Mouse (Mus musculus) midbrain, embryonic 10.5 days (tissue): ENCODE measurements around the gene Rnf8. TPM values are rescaled to one million over a fixed set of nuclear protein-coding genes. Genes with fewer than 3 reads are reported as not detected.

ENCODE experiments used
- DNase-seq: peaks from one replicate; pipeline ENCODE4 v3.0.0-alpha.2; 2017; ENCODE audit warnings: low spot score
- H3K27ac ChIP-seq: fragments of 300-500 bp; sonication (generic); replicated peaks from 2 replicates; pipeline ENCODE4 v1.5.1; 2016; ENCODE audit warnings: mild to moderate bottlenecking
- H3K27me3 ChIP-seq: fragments of 300-500 bp; sonication (generic); 2 replicates; pipeline ENCODE4 v1.6.1; 2016; ENCODE audit warnings: low read depth, mild to moderate bottlenecking; ENCODE audit not compliant: poor library complexity, severe bottlenecking
- H3K36me3 ChIP-seq: fragments of 300-500 bp; sonication (generic); 2 replicates; pipeline ENCODE4 v1.6.1; 2016; ENCODE audit warnings: mild to moderate bottlenecking, moderate library complexity
- H3K4me1 ChIP-seq: fragments of 300-500 bp; sonication (generic); 2 replicates; pipeline ENCODE4 v1.6.1; 2016
- H3K4me3 ChIP-seq: fragments of 300-500 bp; sonication (generic); 2 replicates; pipeline ENCODE4 v1.5.1; 2016; ENCODE audit warnings: mild to moderate bottlenecking, moderate library complexity
- H3K9me3 ChIP-seq: fragments of 300-500 bp; sonication (generic); replicated peaks from 2 replicates; pipeline ENCODE4 v1.6.1; 2016; ENCODE audit warnings: mild to moderate bottlenecking
- WGBS: fragments of 180-500 bp; shearing (Covaris S2); methylation state at CpG from one replicate; pipeline ENCODE4 v1.1.7; 2016; 5-methylcytosine and 5-hydroxymethylcytosine counted together
- polyA plus RNA-seq: library from polyadenylated mRNA; unstranded; fragments of >200 nt; fragmentation: Nextera tagmentation; extraction: Ambion mirVana; gene quantifications from 2 replicates; pipeline ENCODE4 v1.2.1, GENCODE M21; 2016

Gene Rnf8
- 113 and 116 TPM in 2 replicates for polyA plus RNA-seq

DNA sequence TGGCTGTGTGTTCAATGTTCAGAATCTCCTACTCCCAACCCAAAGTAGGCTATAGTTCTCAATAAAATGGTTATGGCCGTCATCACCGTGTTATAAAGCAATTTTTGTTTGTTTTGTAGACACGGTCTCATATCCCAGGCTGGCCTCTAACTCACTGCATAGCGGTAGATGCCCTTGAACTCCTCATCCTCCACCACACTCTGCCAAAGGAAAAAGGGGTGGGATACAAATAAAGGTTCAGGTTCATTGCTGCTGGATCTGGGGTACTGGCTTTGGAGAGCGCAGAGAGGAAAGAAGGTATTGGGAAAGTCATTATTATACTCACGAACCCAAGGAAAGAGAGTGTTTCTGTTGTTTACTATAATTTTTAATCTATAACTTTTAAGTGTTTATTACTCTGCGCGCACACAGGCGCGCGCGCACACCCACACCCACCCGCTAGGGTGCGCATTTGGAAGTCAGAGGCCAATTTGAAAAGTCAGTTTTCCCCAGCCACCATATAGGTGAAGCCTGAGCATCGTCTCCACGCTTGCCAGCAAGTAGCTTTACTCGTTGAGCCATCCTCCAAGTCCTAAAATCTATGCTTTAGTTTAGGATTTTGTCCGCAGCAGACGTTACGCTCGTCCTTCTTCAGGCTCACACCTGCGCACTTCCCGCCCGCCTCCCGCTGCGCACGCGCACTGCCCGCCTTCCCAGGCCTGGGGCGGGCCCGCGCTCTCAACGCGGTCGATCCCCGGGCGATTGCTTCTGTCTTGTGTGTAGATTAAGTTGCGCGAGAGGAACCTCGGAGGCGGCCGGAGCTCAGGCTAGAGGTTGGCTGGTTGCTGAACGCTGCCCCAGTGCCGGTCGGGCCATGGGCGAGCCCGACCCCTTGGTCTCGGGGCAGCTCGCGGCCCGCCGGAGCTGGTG is at the start of gene Rnf8, which contains the start of gene Gm28043:
TSS of gene Rnf8 (plus strand) at position 676 of the 909 bp plus-strand sequence.
TSS of gene Gm28043 (plus strand) at position 762 of the 909 bp plus-strand sequence.
- H3K4me1 ChIP-seq, result peaks cover 26% of the 10 kb centered on the region
- H3K27ac ChIP-seq, result peak within 1 kb of the TSS; percentile 96
- WGBS, result 2% methylated on average over 52 of the region's 52 CpGs

GRCm38 (mm10) chr17:29565521-29565920 is 49.1 kb upstream of the Rnf8 start:
- no peaks in the 10 kb centered on the region for H3K9me3 ChIP-seq
- H3K36me3 ChIP-seq, result peaks cover 58% of the 10 kb centered on the region
- DNase-seq, result no peak
- H3K27me3 ChIP-seq, result no peaks in the 10 kb centered on the region
- H3K4me3 ChIP-seq, result no peak overlapping the region
- H3K27ac ChIP-seq, result no peak overlapping the region
- WGBS, result 97% methylated on average over 5 of the region's 5 CpGs
- H3K4me1 ChIP-seq, result no peaks in the 10 kb centered on the region

More for the DNA sequence above, at the start of gene Rnf8, which contains the start of gene Gm28043:
- Histone ChIP-seq H3K27me3 (no peaks in the 10 kb centered on the region), H3K4me3 (peak within 1 kb of the TSS; percentile 94), H3K9me3 (no peaks in the 10 kb centered on the region), H3K36me3 (peaks cover 24% of the 10 kb centered on the region)
- peak; percentile 94 for DNase-seq

GRCm38 (mm10) chr17:29568435-29568834 is 46.2 kb upstream of the Rnf8 start:
- no peak overlapping the region for H3K27ac ChIP-seq
- peaks cover 87% of the 10 kb centered on the region for H3K36me3 ChIP-seq
- no peaks in the 10 kb centered on the region for H3K9me3 ChIP-seq
- H3K4me3 ChIP-seq, result no peak overlapping the region
- 95% methylated on average over 15 of the region's 15 CpGs for WGBS
- H3K27me3 ChIP-seq, result no peaks in the 10 kb centered on the region
- no peak for DNase-seq
- no peaks in the 10 kb centered on the region for H3K4me1 ChIP-seq

- Histone ChIP-seq H3K36me3 (peaks cover 88% of the 10 kb centered on the region), H3K4me3 (no peak overlapping the region), H3K9me3 (no peaks in the 10 kb centered on the region), H3K4me1 (no peaks in the 10 kb centered on the region), H3K27me3 (no peaks in the 10 kb centered on the region), H3K27ac (no peak overlapping the region)
- 93% methylated on average over 6 of the region's 6 CpGs for WGBS
- no peak for DNase-seq
Measured at GRCm38 (mm10) chr17:29569831-29570230, 44.8 kb upstream of the Rnf8 start.

DNA sequence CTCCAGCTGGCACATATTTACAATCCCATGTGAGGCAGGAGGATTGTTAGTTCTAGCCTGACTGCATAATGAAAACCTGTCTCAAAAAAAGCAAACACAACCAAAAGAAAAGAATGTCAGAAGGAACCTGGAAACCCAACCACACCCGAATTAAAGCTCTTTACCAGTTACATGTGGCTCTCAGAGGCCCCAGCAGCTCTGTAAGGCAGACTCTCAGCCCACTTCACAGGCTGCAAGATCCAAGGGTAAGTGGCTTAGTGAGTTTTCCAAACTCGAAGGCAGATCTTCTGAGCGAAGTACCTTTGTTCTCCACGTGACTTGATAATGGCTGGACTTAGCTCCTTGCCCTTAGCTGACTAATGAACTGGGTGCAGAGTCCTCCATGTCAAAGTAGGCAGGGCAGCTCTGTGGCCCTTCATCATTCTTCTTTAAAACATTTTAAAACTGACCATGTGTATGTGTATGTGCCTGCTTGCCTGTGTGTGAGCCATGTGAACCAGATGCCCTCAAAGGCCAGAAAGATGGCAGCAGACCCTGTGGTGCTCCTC is 34.9 kb upstream of the Rnf8 start:
- H3K36me3 ChIP-seq, result peaks cover 91% of the 10 kb centered on the region
- DNase-seq, result no peak
- no peaks in the 10 kb centered on the region for H3K9me3 ChIP-seq

GRCm38 (mm10) chr17:29583569-29583968 is 31.0 kb upstream of the Rnf8 start:
- Histone ChIP-seq H3K4me1 (peaks cover 4% of the 10 kb centered on the region; the same call in 1 of the 2 replicates), H3K27me3 (no peaks in the 10 kb centered on the region), H3K36me3 (peaks cover 71% of the 10 kb centered on the region), H3K4me3 (no peak overlapping the region), H3K27ac (no peak overlapping the region), H3K9me3 (no peaks in the 10 kb centered on the region)
- no peak for DNase-seq
- WGBS, result 86% methylated on average over 5 of the region's 5 CpGs

More for the DNA sequence above, 34.9 kb upstream of the Rnf8 start:
- H3K4me3 ChIP-seq, result no peak overlapping the region
- 88% methylated on average over 4 of the region's 4 CpGs for WGBS
- H3K27me3 ChIP-seq, result no peaks in the 10 kb centered on the region
- peaks cover 3% of the 10 kb centered on the region; the same call in 1 of the 2 replicates for H3K4me1 ChIP-seq
- H3K27ac ChIP-seq, result no peak overlapping the region

DNA sequence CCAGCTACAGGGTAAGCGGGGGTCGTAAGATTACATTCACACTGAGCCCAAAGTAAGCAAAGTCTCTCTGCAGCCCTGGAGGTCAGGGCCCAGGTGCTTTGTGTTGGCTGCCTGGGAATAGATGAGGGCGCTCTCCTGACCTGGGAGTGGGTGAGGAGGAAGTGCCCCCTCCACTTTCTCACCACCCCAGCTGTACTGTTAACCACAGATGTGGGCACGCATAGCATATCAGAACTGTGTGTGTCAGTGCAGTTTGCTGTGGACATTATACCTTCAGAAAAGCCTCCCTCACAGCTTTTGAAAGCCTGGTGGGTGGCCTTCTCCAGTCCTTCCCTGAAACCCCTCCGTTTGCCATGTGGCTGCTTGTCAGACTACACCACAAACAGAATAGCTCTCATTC is 30.3 kb upstream of the Rnf8 start:
- Histone ChIP-seq H3K36me3 (peaks cover 64% of the 10 kb centered on the region), H3K4me1 (peaks cover 8% of the 10 kb centered on the region), H3K27ac (no peak overlapping the region), H3K9me3 (no peaks in the 10 kb centered on the region), H3K4me3 (no peak overlapping the region), H3K27me3 (no peaks in the 10 kb centered on the region)
- no peak for DNase-seq
- WGBS, result 89% methylated on average over 5 of the region's 5 CpGs

DNA sequence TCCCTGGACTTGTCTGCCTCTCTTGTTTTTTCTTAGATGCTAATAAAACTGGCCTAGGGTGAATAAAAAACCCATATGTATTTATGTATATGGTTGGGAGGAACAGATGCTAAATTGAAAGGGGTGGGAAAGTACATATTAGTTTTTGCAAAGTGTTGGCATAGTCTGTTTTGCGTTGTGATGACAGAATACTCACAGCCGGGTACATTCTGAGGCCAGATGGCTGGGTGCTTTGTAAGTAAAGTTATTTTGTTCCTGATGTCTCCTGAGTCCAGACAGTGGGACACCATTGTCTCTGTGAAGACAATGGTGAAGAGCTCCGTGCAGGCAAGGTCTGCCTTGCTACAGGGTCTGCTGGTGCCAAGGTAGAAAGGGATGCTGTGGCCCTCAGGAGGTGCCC is 29.9 kb upstream of the Rnf8 start:
- H3K4me3 ChIP-seq, result no peak overlapping the region
- 85% methylated on average over 3 of the region's 3 CpGs for WGBS
- DNase-seq, result no peak
- H3K9me3 ChIP-seq, result no peaks in the 10 kb centered on the region
- peaks cover 59% of the 10 kb centered on the region for H3K36me3 ChIP-seq
- H3K27me3 ChIP-seq, result no peaks in the 10 kb centered on the region
- no peak overlapping the region for H3K27ac ChIP-seq
- peaks cover 12% of the 10 kb centered on the region for H3K4me1 ChIP-seq

GRCm38 (mm10) chr17:29585446-29585845 is 29.1 kb upstream of the Rnf8 start:
- H3K4me3 ChIP-seq, result no peak overlapping the region
- H3K27me3 ChIP-seq, result no peaks in the 10 kb centered on the region
- H3K27ac ChIP-seq, result no peak overlapping the region
- DNase-seq, result no peak
- peaks cover 52% of the 10 kb centered on the region for H3K36me3 ChIP-seq
- H3K9me3 ChIP-seq, result no peaks in the 10 kb centered on the region
- peaks cover 14% of the 10 kb centered on the region for H3K4me1 ChIP-seq
- 92% methylated on average over 6 of the region's 6 CpGs for WGBS

DNA sequence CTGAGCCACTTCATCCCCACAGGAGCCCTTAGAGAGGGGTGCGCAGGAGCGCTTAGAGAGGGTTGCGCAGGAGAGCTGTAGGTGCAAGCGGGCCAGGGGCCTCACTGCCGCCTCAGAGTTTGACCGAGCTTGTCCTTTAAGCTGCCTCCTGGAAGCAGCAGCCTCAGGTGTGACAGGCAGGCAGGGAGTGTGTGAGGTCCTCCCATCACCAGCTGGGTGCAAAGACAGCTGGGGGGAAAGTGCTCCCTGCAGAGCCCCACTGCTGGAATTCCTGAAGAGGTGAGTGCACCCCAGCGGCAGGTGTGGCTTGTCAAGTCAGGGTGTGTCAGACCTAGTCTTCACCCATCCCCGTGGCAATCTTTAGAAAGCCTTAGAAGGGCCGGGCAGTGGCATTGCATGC is 27.7 kb upstream of the Rnf8 start:
- peak overlapping the region; percentile 6; the same call in 1 of the 2 replicates for H3K27ac ChIP-seq
- no peaks in the 10 kb centered on the region for H3K9me3 ChIP-seq
- H3K4me1 ChIP-seq, result peaks cover 14% of the 10 kb centered on the region
- no peak overlapping the region for H3K4me3 ChIP-seq
- no peaks in the 10 kb centered on the region for H3K27me3 ChIP-seq
- WGBS, result 87% methylated on average over 9 of the region's 9 CpGs
- no peak for DNase-seq
- peaks cover 44% of the 10 kb centered on the region for H3K36me3 ChIP-seq

DNA sequence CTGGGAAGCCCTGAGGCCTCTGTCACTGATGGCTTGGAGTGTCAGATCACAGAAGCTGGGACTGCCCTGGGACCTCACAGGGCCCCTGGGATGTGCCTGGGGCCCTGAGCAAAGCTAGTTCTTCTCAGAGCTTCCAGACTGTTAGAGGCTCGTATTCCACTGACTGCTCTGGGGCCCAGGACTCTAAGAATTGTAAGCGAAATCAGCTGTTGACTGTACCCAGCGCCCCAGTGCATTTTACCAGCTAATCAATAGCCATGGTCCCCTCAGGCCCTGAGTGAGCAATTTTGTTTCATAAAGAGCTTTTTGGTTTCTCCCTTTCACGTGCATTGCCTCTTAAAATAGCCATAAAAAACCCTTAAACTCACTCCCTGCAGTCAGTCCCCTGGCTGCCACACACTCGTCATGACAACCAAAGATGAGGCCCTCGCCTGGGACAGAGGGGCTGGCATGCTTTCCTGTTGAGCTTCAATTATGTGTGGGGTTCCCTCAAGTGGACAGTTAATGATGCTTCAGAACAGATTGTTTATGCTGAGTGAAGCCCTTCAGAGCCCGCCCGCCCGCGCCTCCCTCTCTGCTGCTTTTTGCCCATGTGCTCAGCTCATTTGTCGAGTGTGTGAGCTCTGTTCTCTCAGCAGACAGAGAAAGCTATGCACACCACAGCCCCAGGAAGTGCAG is 25.2 kb upstream of the Rnf8 start:
- H3K27me3 ChIP-seq, result no peaks in the 10 kb centered on the region
- H3K4me3 ChIP-seq, result no peak overlapping the region
- H3K4me1 ChIP-seq, result peaks cover 14% of the 10 kb centered on the region
- WGBS, result 60% methylated on average over 11 of the region's 11 CpGs
- 0 out of 2 replicates have a peak overlapping the region, but pooled peaks have one; percentile 39 for H3K27ac ChIP-seq
- DNase-seq, result no peak
- peaks cover 37% of the 10 kb centered on the region for H3K36me3 ChIP-seq
- no peaks in the 10 kb centered on the region for H3K9me3 ChIP-seq

GRCm38 (mm10) chr17:29595891-29596770 is 18.5 kb upstream of the Rnf8 start:
- H3K36me3 ChIP-seq, result peaks cover 78% of the 10 kb centered on the region
- WGBS, result 81% methylated on average over 15 of the region's 15 CpGs

More at GRCm38 (mm10) chr17:29595891-29596770, 18.5 kb upstream of the Rnf8 start:
- Histone ChIP-seq H3K9me3 (no peaks in the 10 kb centered on the region), H3K27me3 (no peaks in the 10 kb centered on the region), H3K4me3 (no peak overlapping the region), H3K27ac (peak overlapping the region; percentile 77), H3K4me1 (peaks cover 28% of the 10 kb centered on the region)
- no peak for DNase-seq
